Mouse (Mus musculus) gonadal fat pad, adult 2 months (tissue): ENCODE results near the gene Wfikkn1. TPM values are rescaled to one million over a fixed set of nuclear protein-coding genes. Genes with fewer than 3 reads are reported as not detected.

Source experiments
- DNase-seq: peaks from one replicate; pipeline ENCODE4 v3.0.0-alpha.2; 2012; ENCODE audit warnings: low read depth
- polyA plus RNA-seq: library from polyadenylated mRNA; depleted of rRNA; stranded (reverse); fragments of >200 nt; gene quantifications from 2 replicates; pipeline ENCODE4 v1.2.3, GENCODE M21; 2012

Gene Wfikkn1
- polyA plus RNA-seq, 1 experiment = 0.95 TPM

- peak; percentile 70 for DNase-seq
Measured at GRCm38 (mm10) chr17:25868601-25869191, 12.0 kb downstream of the Wfikkn1 start, which contains the start of gene Mcrip2. Mcrip2 (minus strand) TSS chr17:25868764.

GRCm38 (mm10) chr17:25867836-25868600, 12.6 kb downstream of the Wfikkn1 start:
- no peak for DNase-seq

GRCm38 (mm10) chr17:25867509-25867835, 13.2 kb downstream of the Wfikkn1 start:
- DNase-seq = no peak

- DNase-seq = no peak
Measured at GRCm38 (mm10) chr17:25866172-25866571, 14.5 kb downstream of the Wfikkn1 start.

- no peak for DNase-seq
Measured at GRCm38 (mm10) chr17:25865288-25865687, 15.4 kb downstream of the Wfikkn1 start.

GRCm38 (mm10) chr17:25864311-25864710, 16.3 kb downstream of the Wfikkn1 start:
- DNase-seq = no peak

- DNase-seq = no peak
Measured at GRCm38 (mm10) chr17:25863681-25864080, 17.0 kb downstream of the Wfikkn1 start.

GRCm38 (mm10) chr17:25861704-25862612, 18.7 kb downstream of the Wfikkn1 start:
- DNase-seq = no peak

- DNase-seq = no peak
Measured at GRCm38 (mm10) chr17:25860832-25861703, 19.6 kb downstream of the Wfikkn1 start, which contains the start of gene Wdr90. Wdr90 (minus strand) TSS chr17:25861501.

- DNase-seq = no peak
Measured at GRCm38 (mm10) chr17:25860229-25860628, 20.4 kb downstream of the Wfikkn1 start.

GRCm38 (mm10) chr17:25844396-25844901, 36.2 kb downstream of the Wfikkn1 start, which contains the start of gene Rhot2:
Rhot2 (minus strand) TSS chr17:25844851.
- no peak for DNase-seq

- no peak for DNase-seq
Measured at GRCm38 (mm10) chr17:25843636-25844395, 36.8 kb downstream of the Wfikkn1 start.

GRCm38 (mm10) chr17:25843122-25843521, 37.5 kb downstream of the Wfikkn1 start:
- no peak for DNase-seq

GRCm38 (mm10) chr17:25842509-25842908, 38.1 kb downstream of the Wfikkn1 start:
- no peak for DNase-seq

GRCm38 (mm10) chr17:25841117-25841880, 39.4 kb downstream of the Wfikkn1 start, which contains the start of gene Gm20683:
Gm20683 (minus strand) TSS chr17:25841763.
- no peak for DNase-seq

- no peak for DNase-seq
Measured at GRCm38 (mm10) chr17:25840519-25840918, 40.1 kb downstream of the Wfikkn1 start.

- no peak for DNase-seq
Measured at GRCm38 (mm10) chr17:25839455-25840235, 41.0 kb downstream of the Wfikkn1 start.

- no peak for DNase-seq
Measured at GRCm38 (mm10) chr17:25838904-25839303, 41.8 kb downstream of the Wfikkn1 start.

- DNase-seq = no peak
Measured at GRCm38 (mm10) chr17:25837533-25837932, 43.1 kb downstream of the Wfikkn1 start.
